Mouse (Mus musculus) T-helper 2 cell (primary cell): ENCODE data around the gene Slc9b1.

Experiments used
- in situ Hi-C: fragments of 300-600 bp; cut with MboI, MseI; formaldehyde crosslinking; loops from one replicate; pipeline ENCODE4 v1.15.1; 2025; ENCODE audit warnings: high pct_unique_total_duplicates

Slc9b1 gene

DNA sequence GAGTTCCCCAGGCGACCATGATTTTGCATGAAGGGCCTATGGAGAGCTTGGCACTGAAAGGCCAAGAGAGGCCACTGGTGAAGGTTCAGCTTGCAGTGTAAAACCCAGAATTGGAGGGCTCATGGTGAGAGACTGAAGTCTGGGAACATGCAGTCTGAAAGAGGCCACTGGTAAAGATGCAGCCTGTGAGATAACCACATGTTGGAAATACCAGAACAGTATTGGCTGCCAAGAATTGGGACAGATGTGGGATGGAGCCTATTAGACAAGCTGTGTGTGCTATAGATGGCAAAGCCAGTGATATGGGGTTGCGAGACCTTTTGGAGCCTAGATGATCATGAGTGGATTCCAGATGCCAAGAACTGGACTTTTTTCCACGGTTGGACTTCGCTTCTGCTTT is 32.0 kb downstream of the Slc9b1 start:
- in situ Hi-C loops = no loop called here

- in situ Hi-C loops = no loop called here
These were observed 45.4 kb downstream of the Slc9b1 start for GRCm38 (mm10) chr3:135393186-135393585.

- in situ Hi-C loops = no loop called here
These were observed 47.3 kb downstream of the Slc9b1 start for GRCm38 (mm10) chr3:135395085-135395484.

DNA sequence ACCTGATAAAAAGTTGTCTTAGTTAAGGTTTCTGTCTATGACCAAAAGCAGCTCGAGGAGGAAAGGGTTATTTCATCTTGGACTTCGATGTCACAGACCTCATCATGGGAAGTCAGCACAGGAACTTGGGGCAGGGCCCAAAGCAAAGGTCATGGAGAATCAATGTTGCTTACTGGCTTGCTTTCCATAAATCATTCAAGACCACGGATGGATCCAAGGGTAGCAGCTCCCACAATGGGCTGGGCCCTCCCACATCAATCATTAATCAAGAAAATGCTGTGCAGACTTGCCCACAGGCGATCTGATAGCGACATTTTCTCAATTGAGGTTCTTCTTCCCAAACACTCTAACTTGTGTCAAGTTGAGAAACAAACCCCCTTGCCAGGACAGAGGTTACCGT is 48.3 kb downstream of the Slc9b1 start:
- in situ Hi-C loops = no loop called here

GRCm38 (mm10) chr3:135397112-135397511 is 49.3 kb downstream of the Slc9b1 start:
- in situ Hi-C loops = no loop called here

- in situ Hi-C loops = no loop called here
These were observed 54.4 kb downstream of the Slc9b1 start for GRCm38 (mm10) chr3:135402201-135402658.

DNA sequence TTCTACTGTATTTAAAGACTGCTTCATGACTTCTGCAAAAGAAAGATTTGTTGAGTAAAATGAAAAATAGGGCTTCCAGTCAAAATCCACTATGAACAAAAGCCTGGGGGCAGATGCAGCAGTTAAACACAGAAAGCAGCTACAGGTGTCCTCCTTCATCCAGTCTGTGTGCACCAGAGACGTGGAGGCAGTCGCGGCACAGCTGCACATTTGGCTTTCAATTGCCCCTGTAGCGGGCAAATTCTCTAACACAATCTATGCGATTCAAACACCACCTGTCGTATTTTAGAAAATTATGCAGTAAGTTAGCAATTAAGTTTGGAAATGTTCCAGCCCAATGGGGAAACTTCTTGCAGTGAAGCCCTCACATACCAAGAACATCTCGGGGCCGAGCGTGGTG is 55.4 kb downstream of the Slc9b1 start:
- in situ Hi-C loops = no loop called here

DNA sequence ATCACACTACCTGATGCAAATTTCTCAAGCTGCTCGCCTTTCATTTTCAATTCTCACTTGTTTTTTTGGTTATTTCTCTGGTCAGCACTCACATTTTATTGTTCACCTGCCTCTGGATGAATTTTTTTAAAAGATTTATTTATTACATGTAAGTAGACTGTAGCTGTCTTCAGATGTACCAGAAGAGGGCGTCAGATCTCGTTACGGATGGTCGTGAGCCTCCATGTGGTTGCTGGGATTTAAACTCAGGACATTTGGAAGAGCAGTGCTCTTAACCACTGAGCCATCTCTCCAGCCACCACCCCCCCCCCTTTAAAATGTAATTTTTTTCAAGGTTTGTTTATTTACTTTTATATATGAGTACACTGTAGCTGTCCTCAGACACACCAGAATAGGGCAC is 56.0 kb downstream of the Slc9b1 start:
- in situ Hi-C loops = no loop called here

GRCm38 (mm10) chr3:135404599-135404998 is 56.8 kb downstream of the Slc9b1 start:
- in situ Hi-C loops = no loop called here

GRCm38 (mm10) chr3:135407351-135407750 is 59.5 kb downstream of the Slc9b1 start:
- in situ Hi-C loops = no loop called here

GRCm38 (mm10) chr3:135409219-135409618 is 61.4 kb downstream of the Slc9b1 start:
- in situ Hi-C loops = no loop called here

DNA sequence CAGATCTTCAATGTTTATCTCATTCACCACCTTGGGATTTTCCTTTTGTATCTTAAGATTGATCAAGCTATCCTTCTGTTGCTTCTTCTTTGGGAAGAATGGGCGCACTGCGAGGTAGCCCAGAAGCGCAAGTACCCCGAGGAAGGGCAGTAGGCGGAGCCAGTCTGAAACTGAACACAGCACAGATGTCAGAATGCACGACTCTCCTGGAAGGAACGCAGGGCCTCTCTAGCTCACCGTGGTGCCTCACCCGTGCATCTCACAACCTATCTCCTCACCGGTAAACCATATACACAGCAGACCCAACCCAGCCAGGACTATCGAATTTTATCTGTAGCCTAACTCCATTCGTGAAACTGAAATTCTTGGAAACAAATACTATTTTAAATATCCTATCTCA is 63.2 kb downstream of the Slc9b1 start:
- in situ Hi-C loops = no loop called here

GRCm38 (mm10) chr3:135411824-135412223 is 64.0 kb downstream of the Slc9b1 start:
- in situ Hi-C loops = no loop called here

GRCm38 (mm10) chr3:135417245-135417644 is 69.4 kb downstream of the Slc9b1 start:
- in situ Hi-C loops = no loop called here

GRCm38 (mm10) chr3:135417799-135418198 is 70.0 kb downstream of the Slc9b1 start:
- in situ Hi-C loops = no loop called here

DNA sequence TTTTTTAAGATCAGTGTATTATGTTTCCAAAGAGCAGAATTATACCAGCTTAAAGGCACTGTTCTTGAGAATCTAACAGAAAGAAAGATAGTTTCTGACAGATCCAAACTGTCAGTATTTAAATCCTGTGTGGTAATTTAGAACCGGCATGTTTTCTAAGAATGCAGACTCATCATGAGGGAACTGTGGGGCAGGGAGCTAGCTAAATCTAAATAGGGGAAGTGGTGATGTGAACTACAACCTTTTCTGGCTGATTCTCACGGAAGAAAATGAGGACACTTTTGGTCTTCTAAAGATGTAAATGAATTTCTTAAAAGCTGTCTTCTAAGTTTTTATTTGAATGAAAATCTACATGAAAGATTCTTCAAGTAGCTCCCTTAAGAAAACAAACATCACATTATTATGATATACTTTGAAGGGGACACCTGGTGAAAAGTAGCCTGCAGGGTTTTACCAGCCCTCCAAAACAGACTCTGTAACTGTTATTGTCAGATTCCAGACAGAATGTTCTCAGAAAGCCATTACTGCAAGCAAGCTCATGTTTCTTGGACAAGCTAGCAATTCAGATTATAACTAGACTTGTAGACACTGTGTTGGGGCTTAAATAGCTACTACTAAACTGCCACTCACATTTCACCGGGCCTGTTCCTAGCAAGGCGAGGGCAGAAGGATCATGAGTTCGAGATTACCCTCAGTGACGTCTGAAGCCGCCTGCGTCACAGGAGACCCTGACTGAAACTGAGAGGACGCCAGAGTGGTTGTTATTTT is 72.9 kb downstream of the Slc9b1 start:
- in situ Hi-C loops = no loop called here

DNA sequence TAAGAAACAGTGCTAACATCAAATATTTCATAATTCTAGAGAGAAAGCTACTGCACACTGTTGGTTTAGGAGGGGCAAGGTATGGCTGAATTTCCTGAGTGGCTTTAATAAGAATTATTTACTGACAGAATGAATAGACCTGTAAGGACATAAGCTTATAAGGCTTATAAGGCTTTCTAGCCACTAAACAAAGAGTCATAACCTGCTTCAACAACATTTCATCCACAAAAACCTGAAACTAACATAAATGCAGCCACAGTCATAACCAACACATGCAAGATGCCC is 73.4 kb downstream of the Slc9b1 start:
- in situ Hi-C loops = no loop called here

GRCm38 (mm10) chr3:135422232-135422855 is 74.5 kb downstream of the Slc9b1 start:
- in situ Hi-C loops = no loop called here

GRCm38 (mm10) chr3:135422856-135423607 is 75.2 kb downstream of the Slc9b1 start:
- in situ Hi-C loops = no loop called here

DNA sequence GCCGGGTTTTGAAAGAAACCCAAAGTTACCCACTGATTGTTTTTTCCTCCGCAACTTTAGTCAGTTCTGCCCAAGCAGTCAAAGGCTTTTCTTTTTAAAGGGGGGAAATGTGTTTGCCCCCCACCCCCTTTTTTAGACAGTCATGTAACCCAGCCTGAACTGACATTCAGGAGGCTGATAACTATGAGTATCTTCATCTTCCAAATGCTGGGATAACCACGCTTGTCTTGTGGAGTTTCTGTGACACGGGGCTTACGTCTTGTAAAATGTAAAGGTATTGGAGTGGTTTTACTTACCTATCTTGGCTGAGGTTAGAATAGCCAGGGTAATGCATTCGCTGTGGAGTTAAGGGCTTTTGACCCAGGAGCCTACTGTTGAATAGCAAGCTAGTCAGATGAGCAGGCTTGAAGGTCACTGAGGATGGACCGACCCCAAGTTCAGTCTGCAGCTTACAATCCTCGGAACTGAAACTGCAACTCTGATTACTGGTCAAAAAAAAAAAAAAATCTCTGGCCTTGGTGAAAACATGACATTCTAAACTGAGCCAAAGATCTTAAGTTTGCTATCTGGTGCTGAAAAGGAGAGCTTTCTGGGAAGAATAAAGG is 75.9 kb downstream of the Slc9b1 start, which contains the start of gene Cisd2:
Gene Cisd2 (minus strand): TSS at position 318 of the 605 bp plus-strand sequence.
- in situ Hi-C loops = no loop called here

- in situ Hi-C loops = loop anchor here (25.0 kb wide), 1 partner anchor 1900 kb away; the partner anchor contains the start of gene Tet2
These were observed 89.2 kb downstream of the Slc9b1 start for GRCm38 (mm10) chr3:135436901-135437616.
